ENCODE assay signal across 16 mouse cellular contexts in genomic region chr1:23953921-23954320, GRCm38 (mm10). TPM values are rescaled to one million over a fixed set of nuclear protein-coding genes. Genes with fewer than 3 reads are reported as not detected.
DNase-seq lines count a peak whose midpoint lies in the region; ATAC-seq lines count a peak whose summit lies in the region.
"Had no signal": no experiment of that assay in that cellular context is flagged by ENCODE, and none has a peak within 500 bp of the region (broad histone marks: within the 10 kb centered on the region; RNA-seq: fewer than 3 reads in every experiment).

No protein-coding gene starts in this region.

- no peak overlapping the region for H3K9ac ChIP-seq in liver, embryonic 11.5 days (ENCODE audit: low read depth, low read length)
- H3K9ac ChIP-seq: limb, embryonic 12.5 days; stomach, embryonic 15.5 days had no signal

- H3K4me2 ChIP-seq in liver, embryonic 11.5 days, result no peak overlapping the region
- H3K4me2 ChIP-seq: limb, embryonic 12.5 days; midbrain, embryonic 11.5 days; stomach, embryonic 15.5 days had no signal

- no peaks in the 10 kb centered on the region for H3K36me3 ChIP-seq in liver, embryonic 11.5 days (ENCODE audit: control insufficient read depth, insufficient read depth, low read length)
- no peaks in the 10 kb centered on the region for H3K36me3 ChIP-seq in embryonic facial prominence, embryonic 10.5 days (replicated peaks)
- H3K36me3 ChIP-seq: limb, embryonic 12.5 days; stomach, embryonic 15.5 days had no signal

- H3K27me3 ChIP-seq in liver, embryonic 11.5 days (replicated peaks; ENCODE audit: control insufficient read depth, insufficient read depth, low read length), result no peaks in the 10 kb centered on the region
- H3K27me3 ChIP-seq in embryonic facial prominence, embryonic 10.5 days (replicated peaks; ENCODE audit: low read depth, poor library complexity, severe bottlenecking), result no peaks in the 10 kb centered on the region
- H3K27me3 ChIP-seq: limb, embryonic 12.5 days; stomach, embryonic 15.5 days had no signal

- no peak overlapping the region for H3K27ac ChIP-seq in liver, embryonic 11.5 days (ENCODE audit: low read depth, low read length)
- no peak overlapping the region for H3K27ac ChIP-seq in embryonic facial prominence, embryonic 10.5 days (replicated peaks)
- H3K27ac ChIP-seq: kidney, postnatal 0 days; limb, embryonic 12.5 days; stomach, embryonic 15.5 days had no signal

- ATAC-seq in frontal cortex, adult (ENCODE audit: low TSS enrichment), result peak; percentile 91
- ATAC-seq in liver, embryonic 11.5 days (replicated peaks; ENCODE audit: low FRiP score), result no peak

- 81% methylated on average over 13 of the region's 13 CpGs for WGBS in liver, embryonic 11.5 days
- 89% methylated on average over 13 of the region's 13 CpGs for WGBS in embryonic facial prominence, embryonic 10.5 days

- H3K9me3 ChIP-seq in liver, embryonic 11.5 days (ENCODE audit: control insufficient read depth, low read length), result no peaks in the 10 kb centered on the region
- H3K9me3 ChIP-seq in embryonic facial prominence, embryonic 10.5 days, result no peaks in the 10 kb centered on the region
- H3K9me3 ChIP-seq: limb, embryonic 12.5 days; stomach, embryonic 15.5 days had no signal

- no peak for DNase-seq in frontal cortex, postnatal 10 days (ENCODE audit: low spot score in 2 of 2)
- peak; percentile 19 to 31 for DNase-seq in frontal cortex, postnatal 25 days (ENCODE audit: low spot score in 2 of 2)
- DNase-seq in left cerebral cortex, adult 11 months (ENCODE audit: low spot score), result peak; percentile 42
- peak; percentile 31 for DNase-seq in right cerebral cortex, postnatal 14 days
- DNase-seq in liver, embryonic 11.5 days (ENCODE audit: low spot score), result no peak
- no peak for DNase-seq in embryonic facial prominence, embryonic 10.5 days (ENCODE audit: low spot score)
- DNase-seq in cerebellum, adult 11 months, result no peak
- DNase-seq: B cell, adult 2 months; cerebellum, adult 9-10 months; gastrocnemius, postnatal 25 days; lung, postnatal 36 days had no signal

- H3K4me1 ChIP-seq in liver, embryonic 11.5 days (replicated peaks; ENCODE audit: control insufficient read depth, insufficient read depth, low read length), result no peaks in the 10 kb centered on the region
- H3K4me1 ChIP-seq in embryonic facial prominence, embryonic 10.5 days, result peaks cover 4% of the 10 kb centered on the region
- H3K4me1 ChIP-seq: stomach, embryonic 15.5 days had no signal

- no peak overlapping the region for H3K4me3 ChIP-seq in liver, embryonic 11.5 days (ENCODE audit: low read depth, low read length)
- H3K4me3 ChIP-seq in embryonic facial prominence, embryonic 10.5 days, result no peak overlapping the region
- H3K4me3 ChIP-seq: limb, embryonic 12.5 days; stomach, embryonic 15.5 days had no signal

RNA-seq across cellular contexts. Expression of gene Smap1, which starts 31.8 kb away (rescaled TPM):
- polyA plus RNA-seq in liver, embryonic 11.5 days (2014; fragmentation: Nextera tagmentation; extraction: Ambion mirVana), result 46.7 and 48.4 TPM in 2 replicates
- 39.8 and 41.0 TPM in 2 replicates for polyA plus RNA-seq in embryonic facial prominence, embryonic 10.5 days (2016; fragmentation: Nextera tagmentation; extraction: Ambion mirVana)

RNA-seq across cellular contexts. Expression of gene Sdhaf4, which starts 51.5 kb away (rescaled TPM):
- 68.8 and 75.3 TPM in 2 replicates for polyA plus RNA-seq in liver, embryonic 11.5 days (2014; fragmentation: Nextera tagmentation; extraction: Ambion mirVana)
- 78.1 and 84.9 TPM in 2 replicates for polyA plus RNA-seq in embryonic facial prominence, embryonic 10.5 days (2016; fragmentation: Nextera tagmentation; extraction: Ambion mirVana)

Comparison
In these comparisons a context has a peak if more than half of its experiments do, and no peak if none do; other contexts are left out.
1. DNase-seq: peak in frontal cortex, postnatal 25 days (2 of 2), left cerebral cortex, adult 11 months (single experiment) and right cerebral cortex, postnatal 14 days (single experiment); none in frontal cortex, postnatal 10 days (0 of 2), liver, embryonic 11.5 days (single experiment), embryonic facial prominence, embryonic 10.5 days (single experiment) and cerebellum, adult 11 months (single experiment).